Mouse (Mus musculus): ENCODE data around the gene Gm43738. TPM values are rescaled to one million over a fixed set of nuclear protein-coding genes. Genes with fewer than 3 reads are reported as not detected.

The Gm43738 gene
- total RNA-seq, 2 experiments from 2014 or later, result not detected

- no peak overlapping the region for H3K4me3 ChIP-seq
- intact Hi-C loops (cut with DNase I), result no loop called here
- no peak overlapping the region for H3K27ac ChIP-seq
- no peak for TF ChIP-seq CTCF (IDR thresholded peaks at IDR 0.05)
- no peak for DNase-seq (ENCODE audit: extremely low spot score in 1 of 2, low spot score in 2 of 2)
Observed at GRCm38 (mm10) chr3:89129908-89130307, 29.0 kb upstream of the Gm43738 start.

- Histone ChIP-seq H3K27ac (no peak overlapping the region), H3K4me3 (no peak overlapping the region)
- DNase-seq (ENCODE audit: extremely low spot score in 1 of 2, low spot score in 2 of 2), result no peak
- TF ChIP-seq CTCF (IDR thresholded peaks at IDR 0.05), result no peak
- intact Hi-C loops (cut with DNase I), result no loop called here
Observed at GRCm38 (mm10) chr3:89125981-89126380, 25.1 kb upstream of the Gm43738 start.

- no peak for TF ChIP-seq CTCF (IDR thresholded peaks at IDR 0.05)
- intact Hi-C loops (cut with DNase I), result no loop called here
- no peak overlapping the region for H3K27ac ChIP-seq
- no peak for DNase-seq (ENCODE audit: extremely low spot score in 1 of 2, low spot score in 2 of 2)
- no peak overlapping the region for H3K4me3 ChIP-seq
Observed at GRCm38 (mm10) chr3:89124241-89124640, 23.3 kb upstream of the Gm43738 start.

- intact Hi-C loops (cut with DNase I), result no loop called here
- TF ChIP-seq CTCF (IDR thresholded peaks at IDR 0.05), result no peak
- Histone ChIP-seq H3K4me3 (no peak overlapping the region), H3K27ac (no peak overlapping the region)
- no peak for DNase-seq (ENCODE audit: extremely low spot score in 1 of 2, low spot score in 2 of 2)
Observed at GRCm38 (mm10) chr3:89123313-89123712, 22.4 kb upstream of the Gm43738 start.

- H3K27ac ChIP-seq, result no peak overlapping the region
- no peak overlapping the region for H3K4me3 ChIP-seq
- intact Hi-C loops (cut with DNase I), result loop anchor here (5.0 kb wide), 1 partner anchor 42 kb away; no protein-coding TSS in a partner anchor
- DNase-seq (ENCODE audit: extremely low spot score in 1 of 2, low spot score in 2 of 2), result no peak
- peak; percentile 58 for TF ChIP-seq CTCF (IDR thresholded peaks at IDR 0.05)
Observed at GRCm38 (mm10) chr3:89115522-89115921, 14.6 kb upstream of the Gm43738 start.

- Histone ChIP-seq H3K4me3 (no peak overlapping the region), H3K27ac (no peak overlapping the region)
- TF ChIP-seq CTCF (IDR thresholded peaks at IDR 0.05), result no peak
- intact Hi-C loops (cut with DNase I), result no loop called here
- no peak for DNase-seq (ENCODE audit: extremely low spot score in 1 of 2, low spot score in 2 of 2)
Observed at GRCm38 (mm10) chr3:89113058-89113457, 12.2 kb upstream of the Gm43738 start.

GRCm38 (mm10) chr3:89108146-89108545, 7.2 kb upstream of the Gm43738 start:
- DNase-seq (ENCODE audit: extremely low spot score in 1 of 2, low spot score in 2 of 2), result no peak
- no peak overlapping the region for H3K4me3 ChIP-seq
- intact Hi-C loops (cut with DNase I), result no loop called here

GRCm38 (mm10) chr3:89107545-89107944, 6.6 kb upstream of the Gm43738 start:
- intact Hi-C loops (cut with DNase I), result no loop called here

More at GRCm38 (mm10) chr3:89108146-89108545, 7.2 kb upstream of the Gm43738 start:
- no peak for TF ChIP-seq CTCF (IDR thresholded peaks at IDR 0.05)
- H3K27ac ChIP-seq, result no peak overlapping the region

GRCm38 (mm10) chr3:89106881-89107280, 6.0 kb upstream of the Gm43738 start:
- Histone ChIP-seq H3K27ac (no peak overlapping the region), H3K4me3 (no peak overlapping the region)
- no peak for DNase-seq (ENCODE audit: extremely low spot score in 1 of 2, low spot score in 2 of 2)
- TF ChIP-seq CTCF (IDR thresholded peaks at IDR 0.05), result no peak
- intact Hi-C loops (cut with DNase I), result no loop called here

More at GRCm38 (mm10) chr3:89107545-89107944, 6.6 kb upstream of the Gm43738 start:
- no peak overlapping the region for H3K27ac ChIP-seq
- H3K4me3 ChIP-seq, result no peak overlapping the region
- DNase-seq (ENCODE audit: extremely low spot score in 1 of 2, low spot score in 2 of 2), result no peak
- TF ChIP-seq CTCF (IDR thresholded peaks at IDR 0.05), result no peak

GRCm38 (mm10) chr3:89103291-89103595, 2.3 kb upstream of the Gm43738 start:
- no peak for DNase-seq (ENCODE audit: extremely low spot score in 1 of 2, low spot score in 2 of 2)
- no peak overlapping the region for H3K27ac ChIP-seq
- intact Hi-C loops (cut with DNase I), result loop anchor here (5.0 kb wide), 1 partner anchor 54 kb away; no protein-coding TSS in a partner anchor
- no peak for TF ChIP-seq CTCF (IDR thresholded peaks at IDR 0.05)
- H3K4me3 ChIP-seq, result no peak overlapping the region

- TF ChIP-seq CTCF (IDR thresholded peaks at IDR 0.05), result no peak
- DNase-seq (ENCODE audit: extremely low spot score in 1 of 2, low spot score in 2 of 2), result no peak
- peak overlapping the region; percentile 71; the same call in 1 of the 2 replicates for H3K4me3 ChIP-seq
- intact Hi-C loops (cut with DNase I), result loop anchor here (5.0 kb wide), 1 partner anchor 55 kb away; no protein-coding TSS in a partner anchor
- H3K27ac ChIP-seq, result peak overlapping the region; percentile 66
Observed at GRCm38 (mm10) chr3:89102495-89103290, 1.8 kb upstream of the Gm43738 start.

- Histone ChIP-seq H3K4me3 (peak within 1 kb of the TSS; percentile 71), H3K27ac (peak within 1 kb of the TSS; percentile 66)
- TF ChIP-seq CTCF (IDR thresholded peaks at IDR 0.05), result peak; percentile 44
- intact Hi-C loops (cut with DNase I), result loop anchor here (5.0 kb wide), 1 partner anchor 55 kb away; no protein-coding TSS in a partner anchor
- DNase-seq (ENCODE audit: extremely low spot score in 1 of 2, low spot score in 2 of 2), result peak; percentile 89 to 97
Observed at GRCm38 (mm10) chr3:89101812-89102494, 1.1 kb upstream of the Gm43738 start, which contains the start of gene Fdps. Gene Fdps (minus strand): TSS chr3:89101959.

Data from left cerebral cortex, adult 2 months (tissue).